Mouse (Mus musculus) liver, postnatal 0 days (tissue): ENCODE data around the gene Casz1. TPM values are rescaled to one million over a fixed set of nuclear protein-coding genes. Genes with fewer than 3 reads are reported as not detected.

ENCODE experiments used
- ATAC-seq: fragments of 200-750 bp; cut with Nextera tagmentation; 2 replicates; pipeline ENCODE4 v1.8.0; 2017; ENCODE audit warnings: mild to moderate bottlenecking, moderate library complexity
- DNase-seq: peaks from one replicate; pipeline ENCODE4 v3.0.0-alpha.2; 2016
- H3K27ac ChIP-seq: fragments of 300-500 bp; sonication (generic); 2 replicates; pipeline ENCODE4 v1.5.1; 2014; ENCODE audit warnings: antibody characterized with exemption, moderate library complexity, mild to moderate bottlenecking, low read depth
- H3K27me3 ChIP-seq: fragments of 300-500 bp; sonication (generic); 2 replicates; pipeline ENCODE4 v1.6.1; 2014; ENCODE audit warnings: low read length, control low read depth, mixed read lengths; ENCODE audit not compliant: insufficient read depth
- H3K36me3 ChIP-seq: fragments of 300-500 bp; sonication (generic); replicated peaks from 2 replicates; pipeline ENCODE4 v1.6.1; 2014; ENCODE audit warnings: mild to moderate bottlenecking, control low read depth, low read length, moderate library complexity, mixed read lengths; ENCODE audit not compliant: insufficient read depth
- H3K4me1 ChIP-seq: fragments of 300-500 bp; sonication (generic); 2 replicates; pipeline ENCODE4 v1.6.1; 2014; ENCODE audit warnings: antibody characterized with exemption, mild to moderate bottlenecking, control low read depth; ENCODE audit not compliant: insufficient read depth
- H3K4me2 ChIP-seq: fragments of 300-500 bp; sonication (generic); 2 replicates; pipeline ENCODE4 v1.6.1; 2014; ENCODE audit warnings: low read depth, mild to moderate bottlenecking, low read length, moderate library complexity, mixed read lengths
- H3K4me3 ChIP-seq: fragments of 300-500 bp; sonication (generic); 2 replicates; pipeline ENCODE4 v1.5.1; 2014; ENCODE audit warnings: low read depth, low read length
- H3K9ac ChIP-seq: fragments of 300-500 bp; sonication (generic); replicated peaks from 2 replicates; pipeline ENCODE4 v1.6.1; 2014; ENCODE audit warnings: mild to moderate bottlenecking, moderate library complexity
- H3K9me3 ChIP-seq: fragments of 300-500 bp; sonication (generic); 2 replicates; pipeline ENCODE4 v1.6.1; 2016; ENCODE audit warnings: mild to moderate bottlenecking, control low read depth, low read length, mixed read lengths
- CTCF ChIP-seq: sonication (generic); IDR thresholded peaks from 2 replicates; pipeline ENCODE4 v1.5.1; 2016; ENCODE audit warnings: antibody characterized with exemption, low read depth
- EP300 ChIP-seq: IDR thresholded peaks from 2 replicates; pipeline ENCODE4 v1.6.1; 2016; ENCODE audit warnings: antibody characterized with exemption, low read depth, mild to moderate bottlenecking
- WGBS: fragments of 180-500 bp; shearing (Covaris S2); extraction: QIAGEN DNeasy Blood & Tissue Kit; methylation state at CpG from one replicate; pipeline ENCODE4 v1.1.7; 2014; ENCODE audit not compliant: insufficient replicate concordance; 5-methylcytosine and 5-hydroxymethylcytosine counted together
- polyA plus RNA-seq: library from polyadenylated mRNA; unstranded; fragments of >200 nt; fragmentation: Nextera tagmentation; extraction: Ambion mirVana; gene quantifications from 2 replicates; pipeline ENCODE4 v1.2.1, GENCODE M21; 2015

The Casz1 gene
- 0.43 and 0.65 TPM in 2 replicates for polyA plus RNA-seq

DNA sequence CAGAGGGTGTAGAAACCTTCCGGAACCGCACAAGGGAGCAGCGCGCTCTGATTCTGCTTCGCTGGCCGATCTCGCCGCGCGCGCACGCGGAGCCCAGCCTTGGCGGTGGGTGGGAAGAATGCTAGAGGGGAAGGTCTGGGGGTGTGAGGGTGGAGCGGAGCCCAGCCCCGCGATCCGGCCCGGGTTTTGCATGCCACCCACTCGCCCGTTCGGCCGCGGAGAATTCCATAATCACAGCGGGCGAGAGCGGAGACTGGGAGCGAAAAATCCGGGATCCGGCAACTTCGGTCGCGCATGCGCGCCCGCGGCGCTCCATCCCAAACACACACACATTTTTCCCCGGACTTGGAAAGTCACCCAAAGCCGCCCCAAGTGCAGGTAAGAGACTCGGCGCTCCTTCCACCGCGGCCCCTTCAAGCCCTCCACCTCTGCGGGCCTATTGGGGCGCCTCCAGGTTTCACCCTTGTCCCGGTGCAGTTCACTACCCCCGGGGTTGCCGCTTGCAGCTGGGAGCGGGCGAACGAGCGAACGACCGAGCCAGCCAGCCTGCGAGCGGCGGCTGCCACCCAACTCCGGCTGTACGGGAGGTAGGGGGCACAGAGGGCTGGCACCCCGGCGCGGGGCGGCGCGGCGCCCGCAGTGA is at the start of gene Casz1:
Gene Casz1 (plus strand): TSS at position 293 of the 643 bp plus-strand sequence.
- H3K4me2 ChIP-seq = peak within 1 kb of the TSS; percentile 86
- DNase-seq (peak; percentile 76), ATAC-seq (peak; percentile 77)
- no peak within 1 kb of the TSS for H3K9ac ChIP-seq
- no peak within 1 kb of the TSS for H3K27ac ChIP-seq
- peaks cover 75% of the 10 kb centered on the region for H3K27me3 ChIP-seq
- no peaks in the 10 kb centered on the region for H3K9me3 ChIP-seq
- H3K36me3 ChIP-seq = no peaks in the 10 kb centered on the region
- TF ChIP-seq EP300 (no peak), CTCF (no peak)
- peaks cover 10% of the 10 kb centered on the region; the same call in 1 of the 2 replicates for H3K4me1 ChIP-seq
- H3K4me3 ChIP-seq = peak within 1 kb of the TSS; percentile 53
- 1% methylated on average over 61 of the region's 68 CpGs for WGBS

DNA sequence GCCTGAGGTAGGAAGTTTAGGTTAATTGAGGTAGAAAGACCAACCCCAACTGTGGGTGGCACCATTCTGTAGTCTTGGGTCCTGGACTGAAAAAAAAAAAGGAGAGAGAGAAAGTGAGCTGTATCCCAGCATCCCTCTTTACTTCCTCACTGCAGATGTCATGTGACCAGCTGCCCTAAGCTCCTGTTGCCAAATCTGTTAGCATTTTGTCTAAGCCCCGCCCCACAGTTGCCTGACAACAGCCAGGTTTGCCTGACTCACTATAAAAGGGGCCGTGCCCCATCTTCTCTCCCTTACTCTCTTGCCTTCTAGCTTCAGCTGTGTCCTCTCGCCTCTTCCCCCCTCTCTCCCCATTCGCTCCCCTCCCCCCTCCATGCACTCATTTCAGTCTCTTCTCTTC is 45.4 kb upstream of the Casz1 start:
- Histone ChIP-seq H3K4me3 (no peak overlapping the region), H3K27me3 (no peaks in the 10 kb centered on the region), H3K4me2 (no peak overlapping the region), H3K36me3 (no peaks in the 10 kb centered on the region), H3K4me1 (no peaks in the 10 kb centered on the region), H3K9ac (no peak overlapping the region), H3K9me3 (no peaks in the 10 kb centered on the region), H3K27ac (no peak overlapping the region)
- TF ChIP-seq CTCF = no peak
- no peak for TF ChIP-seq EP300
- no peak for DNase-seq
- 51% methylated on average over 4 of the region's 4 CpGs for WGBS
- no peak for ATAC-seq

DNA sequence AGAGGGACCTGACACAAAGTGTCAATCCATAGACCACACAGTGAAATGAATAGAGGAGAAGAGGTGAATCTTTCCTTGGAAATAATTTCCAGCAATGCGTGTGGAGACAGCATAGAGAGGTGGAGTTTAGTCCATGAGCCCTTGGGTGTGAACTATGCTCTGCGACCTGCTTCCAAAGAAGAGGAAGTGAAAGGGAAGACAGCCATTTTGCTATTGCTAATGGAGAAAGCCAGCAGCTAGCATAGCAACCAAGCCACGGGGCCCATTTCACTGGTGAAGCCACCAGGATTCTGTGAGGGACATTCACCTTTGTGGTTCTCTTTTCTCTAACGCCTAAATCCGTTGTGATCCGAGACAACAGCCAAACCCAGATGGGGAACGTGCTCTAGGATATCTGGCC is 44.1 kb upstream of the Casz1 start:
- TF ChIP-seq CTCF (no peak), EP300 (no peak)
- Histone ChIP-seq H3K4me3 (no peak overlapping the region), H3K9ac (no peak overlapping the region), H3K27me3 (no peaks in the 10 kb centered on the region), H3K4me2 (no peak overlapping the region), H3K36me3 (no peaks in the 10 kb centered on the region), H3K27ac (no peak overlapping the region), H3K9me3 (no peaks in the 10 kb centered on the region), H3K4me1 (no peaks in the 10 kb centered on the region)
- WGBS = 71% methylated on average over 7 of the region's 7 CpGs
- ATAC-seq (no peak), DNase-seq (no peak)

DNA sequence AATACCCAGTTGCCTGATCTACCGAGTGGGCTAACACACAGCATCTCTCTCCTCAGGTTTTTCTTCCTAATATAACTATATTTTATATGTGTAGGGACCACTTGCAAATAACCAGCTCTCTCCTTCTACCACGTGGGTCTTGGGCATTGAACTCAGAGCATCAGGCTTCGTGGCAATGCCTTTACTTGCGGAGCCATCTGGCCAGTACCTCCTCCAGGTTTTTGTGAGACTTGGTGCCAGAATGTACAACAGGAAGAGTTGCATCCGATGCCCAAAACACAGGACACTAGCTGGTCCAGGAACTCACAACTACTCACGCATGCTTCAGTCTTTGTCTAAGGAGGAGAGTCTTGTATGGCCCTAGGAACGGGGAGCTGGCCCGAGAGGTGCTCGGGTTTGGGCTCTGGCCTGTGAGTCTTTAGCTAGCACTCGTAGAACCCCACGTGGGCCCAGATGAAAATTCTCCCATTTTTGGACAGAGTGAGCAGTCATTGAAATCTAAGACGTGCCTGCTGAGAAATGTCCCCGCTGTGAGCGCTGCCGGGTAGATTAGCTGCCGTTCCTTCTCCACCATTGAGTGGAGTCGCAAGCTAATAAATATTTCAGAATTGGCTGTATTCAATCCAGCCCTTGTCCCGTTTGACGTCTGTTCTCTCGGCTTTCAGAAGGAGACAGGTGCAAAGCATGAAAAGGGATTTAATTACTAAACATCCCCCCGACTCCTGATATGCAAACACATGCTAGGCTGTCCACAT is 38.0 kb upstream of the Casz1 start:
- no peak overlapping the region for H3K4me3 ChIP-seq
- no peaks in the 10 kb centered on the region for H3K9me3 ChIP-seq
- TF ChIP-seq EP300 = no peak
- TF ChIP-seq CTCF = no peak
- WGBS = 75% methylated on average over 21 of the region's 21 CpGs
- ATAC-seq = no peak
- H3K27me3 ChIP-seq = peaks cover 8% of the 10 kb centered on the region
- no peak overlapping the region for H3K27ac ChIP-seq
- no peaks in the 10 kb centered on the region for H3K36me3 ChIP-seq
- H3K9ac ChIP-seq = no peak overlapping the region
- H3K4me2 ChIP-seq = no peak overlapping the region
- no peak for DNase-seq
- H3K4me1 ChIP-seq = no peaks in the 10 kb centered on the region

DNA sequence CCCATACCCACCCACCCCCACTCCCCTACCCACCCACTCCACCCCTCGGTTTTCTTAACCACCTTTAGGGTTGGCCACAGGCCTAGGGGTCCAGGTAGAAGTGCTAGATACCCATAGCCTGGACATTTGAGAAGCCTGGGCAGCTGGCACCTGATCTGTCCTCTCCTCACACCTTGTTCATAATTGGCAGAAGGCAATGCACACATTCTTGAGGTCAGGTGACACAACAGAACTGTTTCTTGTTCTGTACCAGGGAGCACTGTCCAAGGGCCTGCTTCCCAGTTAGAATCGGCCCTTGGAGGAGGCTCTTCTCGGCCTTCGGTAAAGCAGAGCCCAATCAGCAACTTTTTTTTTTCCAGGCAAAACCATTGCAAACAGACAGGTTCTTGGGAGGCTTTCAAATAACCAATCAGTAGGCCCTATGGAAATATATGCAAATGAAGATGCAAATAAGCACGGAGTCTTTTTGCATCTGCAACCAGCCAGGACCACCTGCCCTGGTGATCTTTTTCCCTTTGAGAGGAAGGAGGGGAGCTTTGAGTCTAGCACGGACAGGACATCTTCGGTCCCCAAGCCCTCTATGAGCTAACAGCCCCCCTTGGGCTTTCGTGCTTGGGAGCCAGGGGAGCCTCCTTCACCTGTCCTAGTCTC is 36.4 kb upstream of the Casz1 start:
- TF ChIP-seq EP300 (no peak), CTCF (no peak)
- DNase-seq = no peak
- no peak overlapping the region for H3K4me2 ChIP-seq

DNA sequence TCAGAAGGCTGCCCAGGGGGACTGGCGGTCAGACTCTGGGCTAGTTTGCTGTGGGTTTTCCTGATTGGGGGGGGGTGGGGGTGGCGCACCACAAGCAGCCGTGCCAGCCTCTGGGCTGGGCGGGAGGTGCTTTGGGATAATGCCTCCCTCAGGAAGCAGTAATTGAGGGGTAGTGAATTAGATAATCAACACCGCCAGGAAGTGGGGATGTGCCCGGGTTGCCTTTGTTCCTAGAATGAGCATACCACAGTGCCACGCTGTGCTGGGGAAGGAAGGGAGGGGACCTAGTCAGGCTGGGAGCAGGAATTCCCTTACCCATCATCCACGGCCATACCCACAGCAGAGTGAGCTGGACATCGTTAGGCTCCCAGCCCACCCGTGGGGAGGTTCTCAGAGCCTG is 35.6 kb upstream of the Casz1 start:
- Histone ChIP-seq H3K9me3 (no peaks in the 10 kb centered on the region), H3K27ac (no peak overlapping the region), H3K4me2 (no peak overlapping the region), H3K27me3 (peaks cover 23% of the 10 kb centered on the region), H3K36me3 (no peaks in the 10 kb centered on the region), H3K4me1 (no peaks in the 10 kb centered on the region), H3K4me3 (no peak overlapping the region), H3K9ac (no peak overlapping the region)
- TF ChIP-seq EP300 (no peak), CTCF (no peak)
- ATAC-seq (no peak), DNase-seq (no peak)
- WGBS = 66% methylated on average over 10 of the region's 10 CpGs

More for the DNA sequence above, 36.4 kb upstream of the Casz1 start:
- no peaks in the 10 kb centered on the region for H3K36me3 ChIP-seq
- H3K9ac ChIP-seq = no peak overlapping the region
- H3K4me1 ChIP-seq = no peaks in the 10 kb centered on the region
- ATAC-seq = no peak
- 49% methylated on average over 8 of the region's 8 CpGs for WGBS
- peaks cover 21% of the 10 kb centered on the region for H3K27me3 ChIP-seq
- no peak overlapping the region for H3K27ac ChIP-seq
- H3K4me3 ChIP-seq = no peak overlapping the region
- no peaks in the 10 kb centered on the region for H3K9me3 ChIP-seq
